Mouse (Mus musculus) A20 (cell line): ENCODE measurements around the gene Cox6b1.

ENCODE experiments used
- DNase-seq: peaks from one replicate; pipeline ENCODE4 v3.0.0-alpha.2; 2011; ENCODE audit warnings: low read depth, low spot score

Gene Cox6b1

GRCm38 (mm10) chr7:30586455-30587020 is 39.4 kb downstream of the Cox6b1 start:
- DNase-seq = no peak

- DNase-seq = no peak
Observed at GRCm38 (mm10) chr7:30585170-30585569, 40.8 kb downstream of the Cox6b1 start.

DNA sequence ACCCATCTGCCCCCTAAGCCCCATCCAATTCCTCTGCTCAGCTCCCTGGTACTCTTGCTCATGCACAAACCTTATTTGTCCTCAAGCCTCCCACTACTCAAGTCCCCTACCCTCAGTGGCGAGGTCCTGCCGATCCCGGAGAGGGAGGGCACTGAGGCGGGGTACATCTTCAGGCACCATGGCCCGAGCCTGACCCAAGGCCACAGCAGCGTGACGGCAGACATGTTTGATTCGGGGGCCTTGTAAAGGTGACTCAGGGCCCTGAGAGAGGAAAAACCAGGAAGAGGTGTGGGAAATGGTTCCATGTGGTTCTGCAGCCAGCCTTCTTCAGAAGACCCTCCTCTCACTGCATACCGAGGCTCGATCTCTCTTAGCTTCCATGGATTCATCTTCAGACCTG is 41.6 kb downstream of the Cox6b1 start:
- no peak for DNase-seq

- no peak for DNase-seq
Observed at GRCm38 (mm10) chr7:30581547-30581946, 44.4 kb downstream of the Cox6b1 start.

GRCm38 (mm10) chr7:30579950-30580349 is 46.0 kb downstream of the Cox6b1 start:
- DNase-seq = no peak

DNA sequence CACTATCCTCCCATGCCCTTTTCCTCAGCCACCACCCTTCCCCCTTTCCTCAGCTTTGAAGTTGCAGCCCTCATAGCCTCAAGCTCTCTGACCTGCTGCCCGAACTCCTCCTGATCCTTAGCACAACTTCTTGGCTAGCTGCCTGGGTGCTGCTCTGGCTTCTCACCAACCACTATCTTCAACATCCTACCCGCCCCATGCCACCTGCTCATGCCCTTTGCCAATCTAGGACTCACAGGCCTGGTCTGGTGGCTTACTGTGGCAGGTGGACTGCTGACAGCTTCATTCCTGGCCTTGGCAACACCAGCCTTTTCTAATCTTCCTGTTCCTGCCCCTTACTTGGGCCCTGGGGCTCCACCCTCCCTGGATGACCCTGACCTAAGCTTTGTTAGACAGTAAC is 53.0 kb downstream of the Cox6b1 start:
- no peak for DNase-seq

- no peak for DNase-seq
Observed at GRCm38 (mm10) chr7:30572389-30572788, 53.6 kb downstream of the Cox6b1 start.

- DNase-seq = no peak
Observed at GRCm38 (mm10) chr7:30567555-30567954, 58.4 kb downstream of the Cox6b1 start.
